Mouse (Mus musculus) right cerebral cortex, postnatal 14 days (tissue): ENCODE measurements at regions not wholly inside any gene's neighbourhood (a gene's known extent, or its start where the extent isn't known, plus 50 kb on each side); places are given as distances from the start of the nearest gene placed in this dataset.

ENCODE experiments used
- DNase-seq: peaks from one replicate; pipeline ENCODE4 v3.0.0; 2022

DNA sequence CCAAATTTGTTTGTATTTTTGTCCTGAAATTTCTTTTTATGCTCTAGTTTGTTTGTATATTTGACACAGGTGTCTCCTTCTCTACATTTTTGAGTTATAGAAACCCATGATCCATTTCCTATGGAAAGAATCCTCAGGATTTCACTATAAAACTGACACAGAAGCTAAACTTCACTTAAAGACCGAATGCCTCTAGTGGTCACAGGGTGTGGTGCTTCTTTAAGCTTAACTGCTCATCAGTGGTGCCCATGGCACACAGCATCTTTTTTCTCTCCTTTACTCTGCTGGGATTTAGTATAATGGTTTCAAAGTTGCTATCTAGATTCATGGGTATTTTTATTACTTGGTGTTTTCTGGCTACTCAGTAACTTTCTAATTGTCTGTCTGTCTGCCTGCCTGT is 79.9 kb upstream of the Hdac4 start:
- no peak for DNase-seq

DNA sequence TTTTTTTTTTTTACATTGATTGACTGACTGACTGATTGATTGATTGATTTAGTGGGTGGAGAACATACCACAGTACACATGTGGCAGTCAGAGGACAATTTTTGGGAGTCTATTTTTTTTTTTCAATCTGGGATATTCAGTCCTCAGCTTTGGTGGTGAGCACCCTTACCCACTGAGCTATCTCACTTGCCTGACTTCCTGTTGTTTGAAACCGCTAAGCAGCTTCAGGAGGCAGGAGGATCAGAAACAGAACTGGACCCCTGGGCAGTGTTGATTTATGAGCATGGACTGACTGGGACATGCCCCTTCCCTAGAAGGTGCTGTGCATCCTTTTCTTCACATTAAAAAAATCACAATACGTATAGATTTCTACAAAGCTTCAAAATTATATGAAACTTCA is 78.3 kb upstream of the Hdac4 start:
- DNase-seq: no peak

DNA sequence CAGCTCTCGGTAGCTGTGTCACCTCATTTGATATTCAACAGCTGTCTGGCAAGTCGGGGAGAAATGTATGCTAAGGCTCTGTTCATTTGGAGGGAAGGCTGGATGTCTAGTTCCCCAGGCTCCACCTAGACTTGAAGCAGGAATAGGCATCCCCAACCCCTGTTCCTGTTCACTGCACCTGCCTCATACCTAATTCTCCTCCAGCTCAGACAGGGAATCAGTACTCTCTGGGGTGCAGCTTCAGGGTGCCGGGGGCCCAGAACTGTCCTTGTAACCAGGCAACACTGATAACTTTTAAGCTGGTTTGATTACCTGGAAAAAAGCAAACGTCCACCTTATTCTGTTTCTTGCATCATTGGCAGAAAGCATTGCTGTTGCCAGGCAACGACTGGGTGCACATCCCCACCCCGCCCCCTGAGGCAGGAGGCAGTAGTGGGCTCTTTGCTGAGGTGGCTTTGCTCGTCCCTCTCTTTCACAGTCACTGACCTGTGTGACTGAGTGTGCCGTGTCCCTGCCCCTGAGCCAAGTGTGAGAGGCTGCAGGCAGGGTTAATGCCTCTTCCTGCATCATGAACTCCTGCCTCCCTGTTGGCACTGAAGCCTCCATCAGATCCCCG is 76.3 kb upstream of the Hdac4 start:
- no peak for DNase-seq

DNA sequence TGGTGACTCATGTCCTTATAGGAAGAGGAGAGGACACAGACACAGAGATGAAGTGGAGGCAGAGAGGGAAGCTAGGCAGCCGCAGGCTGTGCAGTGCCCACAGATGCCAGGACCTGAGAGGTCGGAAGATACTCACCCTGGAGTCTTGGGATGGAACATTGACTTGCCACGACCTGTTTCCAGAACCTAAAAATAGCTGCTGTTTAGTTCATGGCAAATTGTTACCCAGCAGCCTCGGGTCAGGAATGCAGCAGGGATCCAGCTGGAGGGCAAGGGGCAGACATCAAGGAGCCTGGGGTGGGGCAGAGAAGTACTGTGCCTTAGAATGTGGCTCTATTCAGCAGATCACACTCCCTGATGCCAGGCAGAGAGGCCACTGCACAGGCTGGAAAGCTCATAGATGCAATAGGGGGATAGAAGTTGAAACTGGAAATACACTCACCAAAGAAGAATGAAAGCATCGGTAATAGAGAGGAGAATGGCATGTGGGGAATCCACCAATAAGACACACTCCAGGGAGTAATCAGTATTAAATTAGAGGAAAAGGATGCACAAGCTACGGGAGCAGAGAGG is 75.1 kb upstream of the Hdac4 start:
- DNase-seq: no peak

DNA sequence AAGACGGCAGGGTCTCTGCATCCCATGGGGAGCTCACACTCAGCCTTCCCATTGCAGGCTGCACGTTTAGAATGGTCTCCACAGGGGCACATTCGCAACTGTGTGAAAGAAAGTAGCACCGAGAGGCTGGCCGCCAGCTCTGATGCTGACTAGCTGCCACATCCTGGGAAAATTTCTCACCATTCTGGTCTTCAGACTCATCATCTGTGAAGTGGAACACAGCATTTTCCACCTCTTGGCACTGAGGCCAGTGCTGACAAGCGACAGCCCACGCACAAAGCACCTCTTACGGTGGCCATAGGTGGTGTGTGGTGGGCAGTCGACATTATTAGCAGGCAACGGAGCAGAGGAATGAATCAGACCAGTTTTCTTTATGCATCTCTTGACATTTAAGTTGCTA is 74.0 kb upstream of the Hdac4 start:
- peak; percentile 20 for DNase-seq

DNA sequence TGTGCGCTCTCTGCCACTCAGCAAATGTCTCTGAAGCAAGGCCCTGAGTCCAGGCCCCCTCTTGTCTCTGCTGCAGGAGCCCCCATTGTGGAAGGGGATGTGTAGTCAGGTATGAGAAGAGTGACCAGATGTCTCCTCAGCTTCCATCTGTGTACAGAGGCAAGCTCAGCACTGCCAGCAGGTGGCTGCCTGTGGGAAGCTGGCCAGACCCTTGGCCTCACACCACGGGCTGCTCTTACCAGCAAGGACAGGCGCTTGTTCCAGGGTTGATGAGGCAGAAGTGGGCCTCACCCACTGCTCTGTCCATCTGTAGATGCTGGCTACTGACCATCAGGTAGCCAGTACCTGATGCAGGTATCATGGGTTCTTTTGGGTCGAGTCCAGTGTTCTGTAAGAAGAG is 69.4 kb upstream of the Hdac4 start:
- no peak for DNase-seq

DNA sequence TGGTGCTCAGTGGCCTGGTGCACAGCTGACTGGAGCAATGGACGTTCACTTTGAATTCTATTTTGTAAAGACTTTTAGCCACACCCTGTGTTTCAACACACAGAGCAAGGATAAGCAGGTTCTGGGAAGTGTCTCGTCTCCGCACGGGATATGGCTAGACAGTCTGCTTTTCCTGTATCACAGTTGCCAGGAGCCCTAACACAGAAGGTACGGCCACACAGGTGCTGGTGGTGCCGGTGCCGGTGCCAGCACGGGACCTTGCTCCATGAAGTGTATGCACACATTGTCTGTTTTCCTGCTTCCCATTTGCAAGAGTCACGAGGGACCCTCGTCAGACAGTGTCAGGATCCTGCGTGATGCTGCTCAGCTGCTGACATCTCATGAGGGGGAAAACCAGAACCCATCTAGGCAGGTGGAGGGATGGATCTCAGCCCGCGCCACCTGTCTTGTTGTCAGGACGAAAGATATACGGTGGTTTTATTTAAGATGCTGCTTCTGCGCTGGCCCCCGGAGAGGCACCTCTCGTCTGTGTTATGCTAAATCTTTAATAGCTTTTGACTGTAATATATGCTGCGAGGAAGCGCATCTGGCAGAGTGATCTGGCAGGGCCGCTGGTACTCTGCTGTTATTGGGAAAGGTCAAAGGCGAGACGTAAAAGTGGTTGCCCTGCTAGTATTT is 64.4 kb upstream of the Hdac4 start:
- DNase-seq: no peak

DNA sequence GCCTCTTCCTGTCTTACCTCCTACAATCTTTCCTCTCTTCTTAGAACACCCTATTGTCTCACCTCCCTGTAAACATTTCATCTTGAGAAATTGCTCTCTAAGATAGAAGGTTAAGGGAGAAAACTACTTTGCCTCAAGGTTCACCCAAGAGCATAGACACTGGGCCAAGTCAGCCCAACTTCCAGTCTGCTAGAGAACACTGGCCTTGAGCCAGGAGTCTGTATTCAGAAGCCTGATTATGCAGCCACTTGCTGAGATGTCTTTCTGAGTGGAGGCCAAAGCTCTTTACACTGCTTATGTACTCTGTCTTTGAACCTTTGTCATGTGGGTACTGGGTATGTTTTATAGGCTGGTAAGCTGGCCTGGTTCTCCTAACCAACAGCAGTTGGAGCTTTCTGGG is 62.5 kb upstream of the Hdac4 start:
- DNase-seq: no peak

DNA sequence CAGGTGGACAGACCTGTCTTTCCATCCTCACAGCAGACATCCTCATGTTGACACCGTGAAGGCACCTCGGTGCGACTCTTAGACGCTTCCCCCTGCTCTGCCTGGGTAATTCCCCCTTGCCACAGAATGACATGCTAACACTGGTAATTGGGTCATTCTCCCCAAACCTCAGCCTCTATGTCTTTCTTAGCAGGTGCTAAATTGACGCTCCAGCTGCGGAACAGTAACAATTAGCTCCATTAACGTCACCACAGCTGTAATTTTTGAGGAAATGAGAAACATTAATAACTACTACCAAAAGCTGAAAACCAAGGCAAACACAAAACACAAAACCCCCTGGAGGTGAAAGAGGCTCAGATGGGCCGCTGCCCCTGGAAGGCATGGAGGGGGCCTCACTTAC is 57.6 kb upstream of the Hdac4 start:
- no peak for DNase-seq

DNA sequence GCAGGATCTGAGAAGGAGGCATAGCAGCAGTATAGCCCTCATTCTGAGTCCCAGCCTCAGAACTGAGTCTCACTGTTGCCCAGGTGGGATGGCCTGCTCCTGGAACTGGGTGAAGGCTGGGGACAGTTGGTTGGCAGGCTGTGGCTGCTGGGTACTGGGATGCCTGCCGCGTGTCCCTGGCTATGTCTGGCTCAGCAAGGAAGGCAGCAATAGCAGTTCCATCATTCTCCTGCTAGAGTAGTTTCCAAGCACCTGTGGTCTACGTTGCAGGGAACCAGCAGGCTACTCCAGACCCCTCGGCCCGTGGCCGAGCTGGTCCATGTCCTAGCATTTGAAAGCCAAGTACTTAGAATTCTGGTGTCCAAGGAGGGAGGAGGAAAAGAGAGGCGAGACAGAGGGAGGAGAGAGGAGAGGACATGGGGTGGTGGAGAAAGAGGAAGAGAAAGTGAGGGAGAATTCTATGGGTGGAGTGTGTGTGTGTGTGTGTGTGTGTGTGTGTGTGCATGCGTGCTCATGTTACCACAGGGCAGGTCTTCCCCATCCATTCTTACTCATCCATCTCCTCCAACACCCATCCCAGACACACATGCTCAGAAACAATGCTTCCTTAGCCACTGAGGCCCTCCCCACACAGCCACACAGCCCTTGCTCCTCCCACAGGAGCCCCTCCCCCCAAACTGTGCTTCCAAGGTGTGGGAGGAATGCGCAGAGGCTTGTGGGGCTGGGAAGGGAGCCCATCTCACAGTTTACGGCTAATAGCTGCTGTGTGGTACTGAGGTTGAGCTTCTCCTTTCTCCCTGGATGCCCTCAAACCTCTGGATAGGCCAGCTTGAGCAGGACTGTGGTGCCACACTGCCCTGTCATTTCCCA is 55.3 kb upstream of the Hdac4 start:
- DNase-seq: peak; percentile 24
